Mouse (Mus musculus) neural tube, embryonic 15.5 days (tissue): ENCODE results near the gene Smpdl3b. TPM values are rescaled to one million over a fixed set of nuclear protein-coding genes. Genes with fewer than 3 reads are reported as not detected.
"Not testable (repeated sequence)": the region's sequence is repeated elsewhere in the genome, so short reads cannot be mapped to it uniquely, and the experiment has no call there.

Experiments used
- ATAC-seq: fragments of 200-750 bp; cut with Nextera tagmentation; 2 replicates; pipeline ENCODE4 v1.8.0; 2017; ENCODE audit warnings: mild to moderate bottlenecking, moderate TSS enrichment, moderate library complexity; ENCODE audit not compliant: low FRiP score
- H3K27ac ChIP-seq: fragments of 300-500 bp; sonication (generic); replicated peaks from 2 replicates; pipeline ENCODE4 v1.5.1; 2015; ENCODE audit warnings: mild to moderate bottlenecking, inconsistent platforms
- H3K27me3 ChIP-seq: fragments of 300-500 bp; sonication (generic); replicated peaks from 2 replicates; pipeline ENCODE4 v1.6.1; 2015; ENCODE audit warnings: inconsistent platforms
- H3K36me3 ChIP-seq: fragments of 300-500 bp; sonication (generic); 2 replicates; pipeline ENCODE4 v1.6.1; 2015; ENCODE audit warnings: inconsistent platforms
- H3K4me1 ChIP-seq: fragments of 300-500 bp; sonication (generic); 2 replicates; pipeline ENCODE4 v1.6.1; 2015; ENCODE audit warnings: inconsistent platforms
- H3K4me2 ChIP-seq: fragments of 300-500 bp; sonication (generic); 2 replicates; pipeline ENCODE4 v1.6.1; 2015; ENCODE audit warnings: inconsistent platforms, mild to moderate bottlenecking, moderate library complexity
- H3K4me3 ChIP-seq: fragments of 300-500 bp; sonication (generic); replicated peaks from 2 replicates; pipeline ENCODE4 v1.5.1; 2015; ENCODE audit warnings: mild to moderate bottlenecking, inconsistent platforms
- H3K9ac ChIP-seq: fragments of 300-500 bp; sonication (generic); replicated peaks from 2 replicates; pipeline ENCODE4 v1.6.1; 2015; ENCODE audit warnings: mild to moderate bottlenecking, inconsistent platforms
- H3K9me3 ChIP-seq: fragments of 300-500 bp; sonication (generic); replicated peaks from 2 replicates; pipeline ENCODE4 v1.6.1; 2016; ENCODE audit warnings: inconsistent platforms
- WGBS: fragments of 180-500 bp; shearing (Covaris S2); methylation state at CpG from one replicate; pipeline ENCODE4 v1.1.7; 2015; ENCODE audit warnings: mixed read lengths; 5-methylcytosine and 5-hydroxymethylcytosine counted together
- polyA plus RNA-seq: library from polyadenylated mRNA; unstranded; fragments of >200 nt; fragmentation: Nextera tagmentation; extraction: Ambion mirVana; gene quantifications from 2 replicates; pipeline ENCODE4 v1.2.1, GENCODE M21; 2015

Smpdl3b gene
- polyA plus RNA-seq, 1 experiment from 2014 or later = 0.54 TPM

- peak overlapping the region; percentile 28; the same call in 1 of the 2 replicates for H3K27ac ChIP-seq
- H3K4me3 ChIP-seq = no peak overlapping the region
- 80% methylated on average over 9 of the region's 9 CpGs for WGBS
- no peaks in the 10 kb centered on the region for H3K27me3 ChIP-seq
- no peak for ATAC-seq
- no peak overlapping the region for H3K4me2 ChIP-seq
- H3K9me3 ChIP-seq = no peaks in the 10 kb centered on the region
- peaks cover 15% of the 10 kb centered on the region for H3K4me1 ChIP-seq
- H3K36me3 ChIP-seq = no peaks in the 10 kb centered on the region
- H3K9ac ChIP-seq = no peak overlapping the region
Measured at GRCm38 (mm10) chr4:132747664-132748259, 9.3 kb downstream of the Smpdl3b start.

GRCm38 (mm10) chr4:132746911-132747517 lies 10.0 kb downstream of the Smpdl3b start:
- H3K27ac ChIP-seq = peak overlapping the region; percentile 28; the same call in 1 of the 2 replicates
- H3K9ac ChIP-seq = no peak overlapping the region
- H3K9me3 ChIP-seq = no peaks in the 10 kb centered on the region
- WGBS = 84% methylated on average over 9 of the region's 9 CpGs
- no peaks in the 10 kb centered on the region for H3K36me3 ChIP-seq
- H3K4me2 ChIP-seq = no peak overlapping the region
- no peaks in the 10 kb centered on the region for H3K27me3 ChIP-seq
- no peak overlapping the region for H3K4me3 ChIP-seq
- H3K4me1 ChIP-seq = peaks cover 15% of the 10 kb centered on the region
- no peak for ATAC-seq

GRCm38 (mm10) chr4:132743992-132744911 lies 12.8 kb downstream of the Smpdl3b start:
- Histone ChIP-seq H3K9me3 (no peaks in the 10 kb centered on the region), H3K4me2 (no peak overlapping the region), H3K9ac (no peak overlapping the region), H3K4me3 (no peak overlapping the region), H3K4me1 (peaks cover 15% of the 10 kb centered on the region), H3K36me3 (no peaks in the 10 kb centered on the region), H3K27ac (peak overlapping the region; percentile 1), H3K27me3 (no peaks in the 10 kb centered on the region)
- WGBS = 64% methylated on average over 11 of the region's 11 CpGs
- no peak for ATAC-seq

- H3K9me3 ChIP-seq = no peaks in the 10 kb centered on the region
- no peak overlapping the region for H3K27ac ChIP-seq
- no peaks in the 10 kb centered on the region for H3K27me3 ChIP-seq
- no peak overlapping the region for H3K4me3 ChIP-seq
- H3K4me1 ChIP-seq = peaks cover 15% of the 10 kb centered on the region
- H3K36me3 ChIP-seq = no peaks in the 10 kb centered on the region
- 96% methylated on average over 7 of the region's 7 CpGs for WGBS
- H3K4me2 ChIP-seq = no peak overlapping the region
- no peak for ATAC-seq
- no peak overlapping the region for H3K9ac ChIP-seq
Measured at GRCm38 (mm10) chr4:132741491-132741890, 15.6 kb downstream of the Smpdl3b start.

- H3K9ac ChIP-seq, H3K27me3 ChIP-seq, H3K4me2 ChIP-seq, ATAC-seq, H3K36me3 ChIP-seq, H3K4me3 ChIP-seq, H3K9me3 ChIP-seq, H3K4me1 ChIP-seq, H3K27ac ChIP-seq: not testable (repeated sequence)
- 92% methylated on average over 9 of the region's 9 CpGs for WGBS
Measured at GRCm38 (mm10) chr4:132737154-132737553, 19.9 kb downstream of the Smpdl3b start.

- H3K36me3 ChIP-seq = no peaks in the 10 kb centered on the region
- H3K27ac ChIP-seq = no peak overlapping the region
- H3K9ac ChIP-seq = no peak overlapping the region
- no peak for ATAC-seq
- H3K27me3 ChIP-seq = no peaks in the 10 kb centered on the region
- H3K4me2 ChIP-seq = no peak overlapping the region
- no peak overlapping the region for H3K4me3 ChIP-seq
- no peaks in the 10 kb centered on the region for H3K9me3 ChIP-seq
- H3K4me1 ChIP-seq = peaks cover 13% of the 10 kb centered on the region
- WGBS = 74% methylated on average over 3 of the region's 3 CpGs
Measured at GRCm38 (mm10) chr4:132735894-132736293, 21.2 kb downstream of the Smpdl3b start.

GRCm38 (mm10) chr4:132735389-132735788 lies 21.7 kb downstream of the Smpdl3b start:
- ATAC-seq = no peak
- no peaks in the 10 kb centered on the region for H3K9me3 ChIP-seq

GRCm38 (mm10) chr4:132734766-132735165 lies 22.3 kb downstream of the Smpdl3b start:
- WGBS = 90% methylated on average over 2 of the region's 2 CpGs
- Histone ChIP-seq H3K9ac (no peak overlapping the region), H3K27ac (no peak overlapping the region), H3K36me3 (no peaks in the 10 kb centered on the region), H3K4me2 (no peak overlapping the region), H3K4me3 (no peak overlapping the region), H3K9me3 (no peaks in the 10 kb centered on the region), H3K4me1 (peaks cover 13% of the 10 kb centered on the region), H3K27me3 (no peaks in the 10 kb centered on the region)
- no peak for ATAC-seq

More at GRCm38 (mm10) chr4:132735389-132735788, 21.7 kb downstream of the Smpdl3b start:
- no peaks in the 10 kb centered on the region for H3K27me3 ChIP-seq
- no peak overlapping the region for H3K4me2 ChIP-seq
- no peak overlapping the region for H3K27ac ChIP-seq
- WGBS = 83% methylated on average over 2 of the region's 2 CpGs
- peaks cover 13% of the 10 kb centered on the region for H3K4me1 ChIP-seq
- H3K9ac ChIP-seq = no peak overlapping the region
- H3K4me3 ChIP-seq = no peak overlapping the region
- H3K36me3 ChIP-seq = no peaks in the 10 kb centered on the region

GRCm38 (mm10) chr4:132733071-132733770 lies 23.8 kb downstream of the Smpdl3b start:
- WGBS = 92% methylated on average over 25 of the region's 25 CpGs
- Histone ChIP-seq H3K27me3 (no peaks in the 10 kb centered on the region), H3K9me3 (no peaks in the 10 kb centered on the region), H3K4me1 (peaks cover 13% of the 10 kb centered on the region), H3K4me3 (no peak overlapping the region), H3K4me2 (0 out of 2 replicates have a peak overlapping the region, but pooled peaks have one; percentile 88), H3K27ac (no peak overlapping the region), H3K9ac (no peak overlapping the region), H3K36me3 (peaks cover 1% of the 10 kb centered on the region; the same call in 1 of the 2 replicates)
- no peak for ATAC-seq

GRCm38 (mm10) chr4:132732148-132732684 lies 24.8 kb downstream of the Smpdl3b start, which contains the start of gene Xkr8:
Gene Xkr8, minus strand, starts transcription at chr4:132732546.
- Histone ChIP-seq H3K9ac (peak within 1 kb of the TSS; percentile 67), H3K27ac (peak within 1 kb of the TSS; percentile 51; the same call in 1 of the 2 replicates), H3K9me3 (no peaks in the 10 kb centered on the region), H3K4me1 (peaks cover 13% of the 10 kb centered on the region), H3K36me3 (peaks cover 11% of the 10 kb centered on the region), H3K4me2 (peak within 1 kb of the TSS; percentile 88), H3K27me3 (no peaks in the 10 kb centered on the region), H3K4me3 (peak within 1 kb of the TSS; percentile 67)
- WGBS = 2% methylated on average over 32 of the region's 34 CpGs
- peak; percentile 96 for ATAC-seq

- ATAC-seq = 0 out of 2 replicates have a peak, but pooled peaks have one; percentile 13
- 51% methylated on average over 12 of the region's 12 CpGs for WGBS
- no peaks in the 10 kb centered on the region for H3K9me3 ChIP-seq
Measured at GRCm38 (mm10) chr4:132731616-132732015, 25.4 kb downstream of the Smpdl3b start.

More at GRCm38 (mm10) chr4:132731616-132732015, 25.4 kb downstream of the Smpdl3b start:
- Histone ChIP-seq H3K9ac (peak overlapping the region; percentile 67), H3K27ac (no peak overlapping the region), H3K4me3 (peak overlapping the region; percentile 67), H3K27me3 (no peaks in the 10 kb centered on the region), H3K36me3 (peaks cover 15% of the 10 kb centered on the region), H3K4me1 (peaks cover 13% of the 10 kb centered on the region), H3K4me2 (peak overlapping the region; percentile 88)
